In genomic region chr9:41525534-41525933, GRCm38 (mm10) we compare ENCODE assay signal across 10 mouse cellular contexts.
DNase-seq lines count a peak whose midpoint lies in the region; ATAC-seq lines count a peak whose summit lies in the region.
"Had no signal": no experiment of that assay in that cellular context is flagged by ENCODE, and none has a peak within 500 bp of the region (broad histone marks: within the 10 kb centered on the region; RNA-seq: fewer than 3 reads in every experiment).

No protein-coding gene starts in this region.

- no peaks in the 10 kb centered on the region for H3K36me3 ChIP-seq in heart, embryonic 16.5 days (ENCODE audit: control insufficient read depth, insufficient read depth)
- H3K36me3 ChIP-seq in hindbrain, embryonic 12.5 days = peaks cover 3% of the 10 kb centered on the region; the same call in 1 of the 2 replicates
- peaks cover 6% of the 10 kb centered on the region; the same call in 1 of the 2 replicates for H3K36me3 ChIP-seq in midbrain, embryonic 13.5 days

- H3K4me1 ChIP-seq in heart, embryonic 16.5 days (ENCODE audit: control insufficient read depth, insufficient read depth, low read length) = peaks cover 6% of the 10 kb centered on the region; the same call in 1 of the 2 replicates
- H3K4me1 ChIP-seq in hindbrain, embryonic 12.5 days = peaks cover 26% of the 10 kb centered on the region
- peaks cover 34% of the 10 kb centered on the region for H3K4me1 ChIP-seq in midbrain, embryonic 13.5 days (replicated peaks)

- no peak overlapping the region for H3K4me3 ChIP-seq in heart, embryonic 16.5 days (ENCODE audit: low read length)
- H3K4me3 ChIP-seq in hindbrain, embryonic 12.5 days = no peak overlapping the region
- no peak overlapping the region for H3K4me3 ChIP-seq in midbrain, embryonic 13.5 days (replicated peaks)

- no peak for ATAC-seq in heart, embryonic 16.5 days (replicated peaks; ENCODE audit: extremely low read depth, insufficient read depth, low FRiP score)
- peak; percentile 29; the same call in 1 of the 2 replicates for ATAC-seq in common myeloid progenitor, adult 5-6 weeks (replicated peaks; ENCODE audit: low read depth, poor library complexity, severe bottlenecking)
- ATAC-seq in hindbrain, embryonic 12.5 days (ENCODE audit: low FRiP score) = no peak
- ATAC-seq in midbrain, embryonic 13.5 days = peak; percentile 20; the same call in 1 of the 2 replicates
- ATAC-seq: inflammation-experienced regulatory T-cells, adult 6 months had no signal

- peak overlapping the region; percentile 50; the same call in 1 of the 2 replicates for H3K27ac ChIP-seq in heart, embryonic 16.5 days (ENCODE audit: low read length)
- H3K27ac ChIP-seq in hindbrain, embryonic 12.5 days = peak overlapping the region; percentile 70
- H3K27ac ChIP-seq in midbrain, embryonic 13.5 days = peak overlapping the region; percentile 84

- H3K27me3 ChIP-seq in heart, embryonic 16.5 days (ENCODE audit: control insufficient read depth, insufficient read depth, low read length) = no peaks in the 10 kb centered on the region
- no peaks in the 10 kb centered on the region for H3K27me3 ChIP-seq in hindbrain, embryonic 12.5 days
- H3K27me3 ChIP-seq in midbrain, embryonic 13.5 days = no peaks in the 10 kb centered on the region

- WGBS in heart, embryonic 16.5 days = 38% methylated on average over 1 of the region's 1 CpGs
- WGBS in hindbrain, embryonic 12.5 days = 65% methylated on average over 1 of the region's 1 CpGs
- WGBS in midbrain, embryonic 13.5 days = 50% methylated on average over 1 of the region's 1 CpGs

- H3K9me3 ChIP-seq in heart, embryonic 16.5 days (replicated peaks; ENCODE audit: control insufficient read depth, low read length) = no peaks in the 10 kb centered on the region
- no peaks in the 10 kb centered on the region for H3K9me3 ChIP-seq in hindbrain, embryonic 12.5 days (replicated peaks)
- H3K9me3 ChIP-seq in midbrain, embryonic 13.5 days = no peaks in the 10 kb centered on the region

- H3K4me2 ChIP-seq in heart, embryonic 16.5 days (ENCODE audit: low read depth, low read length) = no peak overlapping the region
- H3K4me2 ChIP-seq in hindbrain, embryonic 12.5 days (replicated peaks) = no peak overlapping the region
- H3K4me2 ChIP-seq in midbrain, embryonic 13.5 days (replicated peaks) = no peak overlapping the region

- DNase-seq in heart, adult 9 months (ENCODE audit: low spot score in 2 of 2) = no peak
- no peak for DNase-seq in kidney, postnatal 36 days
- no peak for DNase-seq in urinary bladder, postnatal 14 days (ENCODE audit: low spot score)
- DNase-seq in cerebellum, postnatal 36 days = no peak
- DNase-seq: gastrocnemius, postnatal 10 days had no signal

- no peak overlapping the region for H3K9ac ChIP-seq in heart, embryonic 16.5 days (ENCODE audit: low read length)
- no peak overlapping the region for H3K9ac ChIP-seq in hindbrain, embryonic 12.5 days
- peak overlapping the region; percentile 21 for H3K9ac ChIP-seq in midbrain, embryonic 13.5 days (replicated peaks)

Comparison
In these comparisons a context has a peak if more than half of its experiments do, and no peak if none do; other contexts are left out.
1. ATAC-seq: peak in common myeloid progenitor, adult 5-6 weeks (single experiment) and midbrain, embryonic 13.5 days (single experiment); none in heart, embryonic 16.5 days (single experiment) and hindbrain, embryonic 12.5 days (single experiment).
2. Peak in every context shown above with its lines, with median percentiles within 50 percentile points of each other: H3K27ac ChIP-seq.